Mouse (Mus musculus): ENCODE measurements at regions not wholly inside any gene's neighbourhood (a gene's known extent, or its start where the extent isn't known, plus 50 kb on each side); places are given as distances from the start of the nearest gene placed in this dataset.

DNA sequence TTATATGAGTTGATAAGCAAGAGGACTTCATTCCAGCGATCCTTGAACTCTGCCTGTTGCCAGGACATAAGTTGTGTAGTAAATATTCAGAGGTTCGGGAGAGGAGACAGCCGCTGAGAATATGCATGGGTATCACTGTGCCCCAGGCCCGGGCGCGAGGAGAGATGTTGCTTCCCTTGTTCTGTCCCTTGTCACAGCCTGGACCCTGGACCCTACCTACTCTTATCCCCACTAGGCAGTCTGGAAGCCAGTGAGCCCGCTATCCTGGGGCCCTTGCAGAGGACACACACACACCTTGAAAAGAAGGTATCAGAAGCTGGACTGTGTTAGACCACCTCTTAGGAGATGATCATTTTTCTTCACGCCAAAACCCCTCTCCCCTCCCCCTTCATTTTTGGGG is 124.9 kb upstream of the Lemd2 start:
- H3K4me3 ChIP-seq (ENCODE audit: low read length), result no peak overlapping the region
- H3K27me3 ChIP-seq (replicated peaks; ENCODE audit: control insufficient read depth, insufficient read depth, low read length), result no peaks in the 10 kb centered on the region
- H3K9ac ChIP-seq (ENCODE audit: low read depth, low read length), result no peak overlapping the region
- H3K9me3 ChIP-seq (ENCODE audit: control insufficient read depth, low read length), result no peaks in the 10 kb centered on the region
- no peak overlapping the region for H3K27ac ChIP-seq (ENCODE audit: low read depth, low read length)
- H3K36me3 ChIP-seq (ENCODE audit: control insufficient read depth, insufficient read depth, low read length), result no peaks in the 10 kb centered on the region
- no peak overlapping the region for H3K4me2 ChIP-seq (ENCODE audit: low read length)
- 88% methylated on average over 8 of the region's 8 CpGs for WGBS
- no peak for ATAC-seq
- no peaks in the 10 kb centered on the region for H3K4me1 ChIP-seq (ENCODE audit: control insufficient read depth, insufficient read depth, low read depth, low read length)

GRCm38 (mm10) chr17:27325002-27325460 is 120.8 kb upstream of the Lemd2 start:
- peak; percentile 85 for ATAC-seq

GRCm38 (mm10) chr17:27323513-27323912 is 119.2 kb upstream of the Lemd2 start:
- H3K27me3 ChIP-seq (replicated peaks; ENCODE audit: control insufficient read depth, insufficient read depth, low read length), result no peaks in the 10 kb centered on the region
- ATAC-seq, result no peak
- no peaks in the 10 kb centered on the region for H3K9me3 ChIP-seq (ENCODE audit: control insufficient read depth, low read length)
- no peak overlapping the region for H3K27ac ChIP-seq (ENCODE audit: low read depth, low read length)
- WGBS, result 69% methylated on average over 2 of the region's 2 CpGs
- peaks cover 3% of the 10 kb centered on the region; the same call in 1 of the 2 replicates for H3K4me1 ChIP-seq (ENCODE audit: control insufficient read depth, insufficient read depth, low read depth, low read length)
- no peak overlapping the region for H3K4me3 ChIP-seq (ENCODE audit: low read length)
- no peak overlapping the region for H3K4me2 ChIP-seq (ENCODE audit: low read length)
- no peaks in the 10 kb centered on the region for H3K36me3 ChIP-seq (ENCODE audit: control insufficient read depth, insufficient read depth, low read length)
- no peak overlapping the region for H3K9ac ChIP-seq (ENCODE audit: low read depth, low read length)

More at GRCm38 (mm10) chr17:27325002-27325460, 120.8 kb upstream of the Lemd2 start:
- Histone ChIP-seq H3K36me3 (ENCODE audit: control insufficient read depth, insufficient read depth, low read length) (no peaks in the 10 kb centered on the region), H3K4me1 (ENCODE audit: control insufficient read depth, insufficient read depth, low read depth, low read length) (no peaks in the 10 kb centered on the region), H3K4me2 (ENCODE audit: low read length) (peak overlapping the region; percentile 57), H3K27ac (ENCODE audit: low read depth, low read length) (no peak overlapping the region), H3K9ac (ENCODE audit: low read depth, low read length) (no peak overlapping the region), H3K4me3 (ENCODE audit: low read length) (peak overlapping the region; percentile 30), H3K27me3 (replicated peaks; ENCODE audit: control insufficient read depth, insufficient read depth, low read length) (no peaks in the 10 kb centered on the region), H3K9me3 (ENCODE audit: control insufficient read depth, low read length) (no peaks in the 10 kb centered on the region)
- WGBS, result 9% methylated on average over 18 of the region's 18 CpGs

GRCm38 (mm10) chr17:27322891-27323509 is 118.7 kb upstream of the Lemd2 start:
- Histone ChIP-seq H3K36me3 (ENCODE audit: control insufficient read depth, insufficient read depth, low read length) (no peaks in the 10 kb centered on the region), H3K27me3 (replicated peaks; ENCODE audit: control insufficient read depth, insufficient read depth, low read length) (no peaks in the 10 kb centered on the region), H3K4me3 (ENCODE audit: low read length) (no peak overlapping the region), H3K9me3 (ENCODE audit: control insufficient read depth, low read length) (no peaks in the 10 kb centered on the region), H3K9ac (ENCODE audit: low read depth, low read length) (no peak overlapping the region), H3K4me2 (ENCODE audit: low read length) (no peak overlapping the region), H3K27ac (ENCODE audit: low read depth, low read length) (no peak overlapping the region), H3K4me1 (ENCODE audit: control insufficient read depth, insufficient read depth, low read depth, low read length) (peaks cover 8% of the 10 kb centered on the region; the same call in 1 of the 2 replicates)
- no peak for ATAC-seq
- WGBS, result 79% methylated on average over 6 of the region's 6 CpGs

DNA sequence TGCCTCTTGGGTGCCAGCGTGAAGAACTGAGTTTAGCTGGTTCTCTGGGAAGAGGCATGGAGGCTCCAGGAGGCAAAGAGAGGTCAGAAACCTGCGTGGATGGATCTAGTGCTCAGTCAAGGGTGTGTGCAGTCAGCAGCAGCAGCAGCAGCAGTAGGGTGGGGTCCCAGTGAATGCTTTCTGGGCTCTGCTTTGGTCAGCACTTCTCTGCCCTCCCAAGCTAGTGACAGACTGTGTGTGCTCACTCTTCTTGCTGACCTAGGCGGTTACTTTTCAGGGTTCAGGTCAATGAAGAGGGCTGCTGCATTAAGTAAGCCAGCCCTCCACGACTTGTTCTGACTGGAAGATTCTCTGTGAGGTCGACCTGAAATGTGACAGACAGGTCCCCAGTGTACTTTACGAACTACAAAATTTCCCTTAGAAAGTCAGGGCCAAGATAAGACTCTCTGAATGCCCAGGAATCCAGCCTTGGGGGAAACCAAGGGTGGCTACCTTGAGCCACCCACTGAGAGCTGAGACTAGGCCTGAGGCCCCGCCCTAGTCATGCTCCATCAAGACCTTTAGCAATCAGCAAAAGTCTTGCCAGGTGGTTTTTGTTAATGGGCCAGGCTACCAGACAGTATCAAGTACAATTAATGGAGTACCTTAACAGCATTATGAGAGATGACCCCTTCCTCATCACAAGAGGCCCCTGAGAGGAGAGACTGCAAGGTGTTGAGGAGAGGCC is 114.9 kb upstream of the Lemd2 start:
- H3K9me3 ChIP-seq (ENCODE audit: control insufficient read depth, low read length), result no peaks in the 10 kb centered on the region
- no peak overlapping the region for H3K9ac ChIP-seq (ENCODE audit: low read depth, low read length)
- peaks cover 25% of the 10 kb centered on the region for H3K4me1 ChIP-seq (ENCODE audit: control insufficient read depth, insufficient read depth, low read depth, low read length)
- H3K4me3 ChIP-seq (ENCODE audit: low read length), result no peak overlapping the region
- ATAC-seq, result no peak
- no peaks in the 10 kb centered on the region for H3K27me3 ChIP-seq (replicated peaks; ENCODE audit: control insufficient read depth, insufficient read depth, low read length)
- no peak overlapping the region for H3K27ac ChIP-seq (ENCODE audit: low read depth, low read length)
- H3K36me3 ChIP-seq (ENCODE audit: control insufficient read depth, insufficient read depth, low read length), result no peaks in the 10 kb centered on the region
- WGBS, result 77% methylated on average over 7 of the region's 7 CpGs
- H3K4me2 ChIP-seq (ENCODE audit: low read length), result no peak overlapping the region

GRCm38 (mm10) chr17:27317576-27318277 is 113.5 kb upstream of the Lemd2 start:
- H3K27me3 ChIP-seq (replicated peaks; ENCODE audit: control insufficient read depth, insufficient read depth, low read length), result no peaks in the 10 kb centered on the region
- 43% methylated on average over 14 of the region's 14 CpGs for WGBS
- H3K4me2 ChIP-seq (ENCODE audit: low read length), result peak overlapping the region; percentile 16; the same call in 1 of the 2 replicates
- peak overlapping the region; percentile 53; the same call in 1 of the 2 replicates for H3K27ac ChIP-seq (ENCODE audit: low read depth, low read length)
- H3K36me3 ChIP-seq (ENCODE audit: control insufficient read depth, insufficient read depth, low read length), result no peaks in the 10 kb centered on the region
- peaks cover 25% of the 10 kb centered on the region for H3K4me1 ChIP-seq (ENCODE audit: control insufficient read depth, insufficient read depth, low read depth, low read length)
- ATAC-seq, result peak; percentile 77
- no peak overlapping the region for H3K4me3 ChIP-seq (ENCODE audit: low read length)
- H3K9me3 ChIP-seq (ENCODE audit: control insufficient read depth, low read length), result no peaks in the 10 kb centered on the region
- no peak overlapping the region for H3K9ac ChIP-seq (ENCODE audit: low read depth, low read length)

DNA sequence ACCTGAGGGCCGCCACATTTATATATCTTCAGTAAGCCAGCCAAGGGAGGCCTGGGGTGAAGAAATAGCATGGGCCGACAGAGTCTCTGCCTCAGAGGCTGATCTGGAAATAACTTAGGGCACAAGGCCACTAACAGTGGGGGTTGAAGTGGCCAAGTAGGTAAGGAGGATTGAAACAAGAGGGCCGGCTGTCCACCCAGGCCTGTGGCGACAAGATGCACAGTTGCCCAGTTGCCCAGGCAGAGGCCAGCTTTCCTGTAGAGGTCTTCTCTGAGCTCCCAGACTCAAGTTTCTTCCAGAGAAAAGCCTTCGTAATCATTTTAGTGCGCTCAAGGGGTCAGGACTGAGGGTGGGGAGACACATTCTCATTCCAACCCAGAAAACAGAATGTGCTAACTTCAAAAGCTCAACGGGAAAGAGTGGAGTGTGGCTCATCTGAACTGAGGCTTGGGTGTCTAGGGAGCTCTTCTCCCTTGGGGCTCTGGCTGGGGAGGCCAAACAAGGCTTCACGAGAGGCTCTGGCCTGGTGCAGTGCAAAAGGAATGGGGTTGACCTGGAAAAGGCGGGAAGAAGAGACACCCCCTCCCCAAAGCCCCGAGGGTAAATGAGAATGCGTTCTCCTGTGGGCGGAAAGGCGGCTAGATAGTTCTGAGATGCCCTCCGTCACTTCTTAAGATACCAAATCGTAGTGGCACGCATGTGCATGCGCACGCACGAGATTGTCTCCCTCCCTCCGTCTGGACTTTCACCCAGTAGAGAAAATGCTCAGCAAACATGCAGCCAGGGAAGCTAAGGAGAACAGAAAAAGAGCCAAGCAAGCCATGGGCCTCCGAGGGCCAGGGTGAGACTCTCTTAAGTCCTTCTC is 112.7 kb upstream of the Lemd2 start:
- 77% methylated on average over 21 of the region's 21 CpGs for WGBS
- Histone ChIP-seq H3K9ac (ENCODE audit: low read depth, low read length) (no peak overlapping the region), H3K27me3 (replicated peaks; ENCODE audit: control insufficient read depth, insufficient read depth, low read length) (no peaks in the 10 kb centered on the region), H3K27ac (ENCODE audit: low read depth, low read length) (no peak overlapping the region; the same call in 1 of the 2 replicates), H3K4me2 (ENCODE audit: low read length) (peak overlapping the region; percentile 16; the same call in 1 of the 2 replicates), H3K9me3 (ENCODE audit: control insufficient read depth, low read length) (no peaks in the 10 kb centered on the region), H3K4me3 (ENCODE audit: low read length) (no peak overlapping the region), H3K4me1 (ENCODE audit: control insufficient read depth, insufficient read depth, low read depth, low read length) (peaks cover 25% of the 10 kb centered on the region), H3K36me3 (ENCODE audit: control insufficient read depth, insufficient read depth, low read length) (no peaks in the 10 kb centered on the region)
- ATAC-seq, result no peak

- Histone ChIP-seq H3K4me3 (ENCODE audit: low read length) (no peak overlapping the region), H3K27ac (ENCODE audit: low read depth, low read length) (no peak overlapping the region), H3K9me3 (ENCODE audit: control insufficient read depth, low read length) (no peaks in the 10 kb centered on the region), H3K4me1 (ENCODE audit: control insufficient read depth, insufficient read depth, low read depth, low read length) (peaks cover 25% of the 10 kb centered on the region), H3K36me3 (ENCODE audit: control insufficient read depth, insufficient read depth, low read length) (no peaks in the 10 kb centered on the region), H3K27me3 (replicated peaks; ENCODE audit: control insufficient read depth, insufficient read depth, low read length) (no peaks in the 10 kb centered on the region), H3K4me2 (ENCODE audit: low read length) (no peak overlapping the region), H3K9ac (ENCODE audit: low read depth, low read length) (no peak overlapping the region)
- WGBS, result 84% methylated on average over 11 of the region's 11 CpGs
- ATAC-seq, result no peak
Measured at GRCm38 (mm10) chr17:27315947-27316628, 111.8 kb upstream of the Lemd2 start.

All from hindbrain, embryonic 16.5 days (tissue).